Mouse (Mus musculus) kidney, embryonic 16.5 days (tissue): ENCODE results near the gene Syt1. TPM values are rescaled to one million over a fixed set of nuclear protein-coding genes. Genes with fewer than 3 reads are reported as not detected.

Experiments
- ATAC-seq: fragments of 200-750 bp; cut with Nextera tagmentation; 2 replicates; pipeline ENCODE4 v1.8.0; 2017; ENCODE audit warnings: moderate TSS enrichment; ENCODE audit not compliant: low FRiP score, low TSS enrichment
- H3K27ac ChIP-seq: fragments of 300-500 bp; sonication (generic); 2 replicates; pipeline ENCODE4 v1.5.1; 2014; ENCODE audit warnings: low read length
- H3K27me3 ChIP-seq: fragments of 300-500 bp; sonication (generic); 2 replicates; pipeline ENCODE4 v1.6.1; 2014; ENCODE audit warnings: low read length, control low read depth, mixed read lengths; ENCODE audit not compliant: insufficient read depth
- H3K36me3 ChIP-seq: fragments of 300-500 bp; sonication (generic); 2 replicates; pipeline ENCODE4 v1.6.1; 2014; ENCODE audit warnings: low read length, control low read depth, mixed read lengths; ENCODE audit not compliant: insufficient read depth
- H3K4me1 ChIP-seq: fragments of 300-500 bp; sonication (generic); 2 replicates; pipeline ENCODE4 v1.6.1; 2014; ENCODE audit warnings: low read length, control low read depth, mixed read lengths; ENCODE audit not compliant: insufficient read depth
- H3K4me2 ChIP-seq: fragments of 300-500 bp; sonication (generic); replicated peaks from 2 replicates; pipeline ENCODE4 v1.6.1; 2014; ENCODE audit warnings: low read depth, low read length
- H3K4me3 ChIP-seq: fragments of 300-500 bp; sonication (generic); 2 replicates; pipeline ENCODE4 v1.5.1; 2014; ENCODE audit warnings: mild to moderate bottlenecking, low read length
- H3K9ac ChIP-seq: fragments of 300-500 bp; sonication (generic); replicated peaks from 2 replicates; pipeline ENCODE4 v1.6.1; 2014; ENCODE audit warnings: low read length
- H3K9me3 ChIP-seq: fragments of 300-500 bp; sonication (generic); 2 replicates; pipeline ENCODE4 v1.6.1; 2016; ENCODE audit warnings: low read length, control low read depth
- WGBS: fragments of 180-500 bp; shearing (Covaris S2); extraction: QIAGEN DNeasy Blood & Tissue Kit; methylation state at CpG from one replicate; pipeline ENCODE4 v1.1.7; 2014; 5-methylcytosine and 5-hydroxymethylcytosine counted together
- polyA plus RNA-seq: library from polyadenylated mRNA; unstranded; fragments of >200 nt; fragmentation: Nextera tagmentation; extraction: Ambion mirVana; gene quantifications from 2 replicates; pipeline ENCODE4 v1.2.1, GENCODE M21; 2015

Gene Syt1
- polyA plus RNA-seq, 1 experiment from 2014 or later, result 1.2 TPM

DNA sequence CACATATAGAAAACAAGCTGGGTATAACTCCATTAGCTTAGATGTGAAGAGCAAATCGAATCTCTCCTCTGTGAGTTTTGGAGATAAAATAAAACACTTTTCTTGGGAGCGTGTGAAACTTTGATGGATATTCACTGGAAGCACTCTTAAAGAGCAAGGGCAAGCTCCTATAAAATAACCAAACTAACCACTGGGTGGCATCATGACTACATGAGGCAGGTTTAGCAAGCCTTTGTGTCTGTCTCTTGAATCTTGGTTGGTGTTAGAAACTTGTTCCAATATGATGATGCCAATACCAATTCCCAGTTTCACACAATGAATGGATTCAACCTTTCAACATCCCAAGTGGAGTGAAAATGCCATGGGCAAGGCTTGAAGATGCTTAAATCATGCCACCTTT lies 276.8 kb downstream of the Syt1 start:
- no peak overlapping the region for H3K9ac ChIP-seq
- H3K27me3 ChIP-seq, result no peaks in the 10 kb centered on the region
- no peak overlapping the region for H3K4me2 ChIP-seq
- H3K4me1 ChIP-seq, result no peaks in the 10 kb centered on the region
- H3K27ac ChIP-seq, result no peak overlapping the region
- H3K9me3 ChIP-seq, result no peaks in the 10 kb centered on the region
- no peak overlapping the region for H3K4me3 ChIP-seq
- no peaks in the 10 kb centered on the region for H3K36me3 ChIP-seq
- WGBS, result 56% methylated on average over 2 of the region's 2 CpGs
- ATAC-seq, result no peak

DNA sequence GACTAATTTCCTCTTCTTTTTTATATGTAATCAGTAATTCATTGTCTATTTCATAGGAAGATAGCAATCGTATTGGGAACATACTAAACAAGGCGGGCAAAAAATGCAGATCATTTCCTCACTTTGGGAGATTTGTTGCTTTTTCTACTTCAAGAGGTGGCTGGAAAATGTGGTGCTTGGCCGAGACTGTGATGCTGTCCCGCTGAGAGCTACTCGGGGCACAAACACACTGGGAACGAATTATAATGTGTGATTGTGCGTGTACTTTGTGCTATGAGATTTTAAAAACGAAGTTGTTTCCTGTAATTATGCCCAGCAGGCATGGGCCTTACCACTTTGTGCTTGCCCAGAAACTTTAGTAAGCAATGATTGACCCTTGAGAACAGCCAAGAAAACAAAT lies 281.8 kb downstream of the Syt1 start:
- Histone ChIP-seq H3K27me3 (no peaks in the 10 kb centered on the region), H3K27ac (no peak overlapping the region), H3K4me1 (no peaks in the 10 kb centered on the region), H3K9me3 (no peaks in the 10 kb centered on the region), H3K9ac (no peak overlapping the region), H3K4me3 (no peak overlapping the region), H3K36me3 (no peaks in the 10 kb centered on the region), H3K4me2 (no peak overlapping the region)
- WGBS, result 77% methylated on average over 8 of the region's 8 CpGs
- no peak for ATAC-seq

DNA sequence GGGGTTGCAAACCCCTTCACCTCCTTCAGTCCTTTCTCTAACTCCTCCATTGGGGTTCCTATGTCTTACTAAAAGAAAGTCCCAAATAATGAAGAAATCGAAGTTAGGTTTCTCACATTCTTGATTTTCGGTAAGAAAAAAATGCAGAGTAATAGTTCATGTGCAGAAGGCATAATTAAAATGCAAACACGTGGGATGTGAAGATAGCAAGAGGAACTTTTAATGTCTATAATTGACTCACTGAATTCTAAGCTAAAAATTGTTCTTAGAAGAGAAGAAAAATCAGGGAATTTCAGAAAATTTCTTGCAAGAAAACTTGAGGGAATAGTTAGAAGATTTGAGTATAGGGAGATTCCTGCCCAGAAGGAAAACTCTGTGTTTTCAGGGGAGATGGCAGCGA lies 284.4 kb downstream of the Syt1 start:
- Histone ChIP-seq H3K4me1 (no peaks in the 10 kb centered on the region), H3K4me2 (no peak overlapping the region), H3K4me3 (no peak overlapping the region), H3K27ac (no peak overlapping the region), H3K9ac (no peak overlapping the region), H3K36me3 (no peaks in the 10 kb centered on the region), H3K27me3 (no peaks in the 10 kb centered on the region), H3K9me3 (no peaks in the 10 kb centered on the region)
- WGBS, result 85% methylated on average over 4 of the region's 4 CpGs
- ATAC-seq, result no peak

DNA sequence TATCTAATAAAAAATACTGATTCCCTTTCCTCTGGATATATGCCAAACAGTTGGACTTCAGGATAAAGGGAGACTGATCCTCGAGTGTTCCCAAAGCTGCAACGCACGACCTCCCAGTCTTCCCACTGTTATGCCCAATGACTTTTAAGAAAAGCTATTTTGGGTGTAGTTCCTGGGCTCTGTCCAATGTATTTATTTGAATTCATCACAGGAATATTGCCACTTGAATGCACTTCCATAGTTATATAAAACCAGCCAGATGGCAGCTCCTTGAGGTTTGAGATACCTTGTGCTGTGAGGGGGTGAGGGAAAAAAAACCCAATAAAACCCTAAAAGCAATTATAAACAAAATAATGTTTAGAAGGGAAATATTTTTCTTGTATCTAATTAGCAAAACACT lies 285.9 kb downstream of the Syt1 start:
- Histone ChIP-seq H3K36me3 (no peaks in the 10 kb centered on the region), H3K4me1 (no peaks in the 10 kb centered on the region), H3K4me2 (no peak overlapping the region), H3K4me3 (no peak overlapping the region), H3K9ac (no peak overlapping the region), H3K27me3 (no peaks in the 10 kb centered on the region), H3K9me3 (no peaks in the 10 kb centered on the region), H3K27ac (no peak overlapping the region)
- no peak for ATAC-seq
- 91% methylated on average over 3 of the region's 3 CpGs for WGBS

DNA sequence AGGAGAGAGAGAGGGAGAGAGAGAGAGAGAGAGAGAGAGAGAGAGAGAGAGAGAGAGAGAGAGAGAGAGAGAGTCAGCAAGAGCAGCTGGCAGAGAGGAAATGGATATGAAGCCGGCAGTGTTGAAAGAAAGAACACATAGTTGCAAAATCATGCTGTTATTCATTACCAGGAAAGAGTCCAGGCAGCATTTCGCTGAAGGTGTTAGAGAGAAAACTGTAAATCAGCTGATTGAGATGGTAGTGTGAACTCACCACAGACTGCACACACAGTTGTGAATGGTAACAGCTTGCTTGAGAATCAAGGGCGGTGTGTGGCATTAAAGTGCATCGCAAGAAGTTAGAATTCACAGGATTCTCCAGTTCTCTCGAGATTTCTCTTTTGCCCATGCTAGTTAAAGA lies 300.3 kb downstream of the Syt1 start:
- no peaks in the 10 kb centered on the region for H3K27me3 ChIP-seq
- H3K4me3 ChIP-seq, result no peak overlapping the region
- no peak overlapping the region for H3K27ac ChIP-seq
- H3K9ac ChIP-seq, result no peak overlapping the region
- ATAC-seq, result no peak
- no peak overlapping the region for H3K4me2 ChIP-seq
- no peaks in the 10 kb centered on the region for H3K4me1 ChIP-seq
- WGBS, result 63% methylated on average over 5 of the region's 5 CpGs
- H3K36me3 ChIP-seq, result no peaks in the 10 kb centered on the region
- H3K9me3 ChIP-seq, result no peaks in the 10 kb centered on the region

DNA sequence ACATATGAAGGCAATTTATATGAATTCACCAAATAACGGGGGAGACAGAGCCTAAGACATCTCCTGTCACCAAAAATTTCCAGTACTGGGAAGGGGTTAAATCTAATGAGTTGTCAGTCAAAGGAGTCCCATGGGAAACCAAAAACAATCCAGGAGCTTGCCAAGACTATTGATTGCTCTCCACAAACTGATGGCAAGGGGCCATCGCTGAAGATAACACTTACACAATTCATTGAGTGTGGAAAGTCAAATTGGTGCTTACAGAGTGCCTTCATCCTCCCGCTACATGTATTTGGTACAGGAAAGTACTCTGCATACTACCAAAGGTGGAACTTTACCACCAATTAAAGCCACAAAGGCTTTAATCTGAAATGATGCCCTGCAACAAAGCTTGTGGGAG lies 305.1 kb downstream of the Syt1 start:
- Histone ChIP-seq H3K27me3 (no peaks in the 10 kb centered on the region), H3K36me3 (no peaks in the 10 kb centered on the region), H3K27ac (no peak overlapping the region), H3K9me3 (no peaks in the 10 kb centered on the region), H3K4me3 (no peak overlapping the region), H3K4me2 (no peak overlapping the region), H3K4me1 (no peaks in the 10 kb centered on the region), H3K9ac (no peak overlapping the region)
- WGBS, result 93% methylated on average over 3 of the region's 3 CpGs
- ATAC-seq, result no peak

DNA sequence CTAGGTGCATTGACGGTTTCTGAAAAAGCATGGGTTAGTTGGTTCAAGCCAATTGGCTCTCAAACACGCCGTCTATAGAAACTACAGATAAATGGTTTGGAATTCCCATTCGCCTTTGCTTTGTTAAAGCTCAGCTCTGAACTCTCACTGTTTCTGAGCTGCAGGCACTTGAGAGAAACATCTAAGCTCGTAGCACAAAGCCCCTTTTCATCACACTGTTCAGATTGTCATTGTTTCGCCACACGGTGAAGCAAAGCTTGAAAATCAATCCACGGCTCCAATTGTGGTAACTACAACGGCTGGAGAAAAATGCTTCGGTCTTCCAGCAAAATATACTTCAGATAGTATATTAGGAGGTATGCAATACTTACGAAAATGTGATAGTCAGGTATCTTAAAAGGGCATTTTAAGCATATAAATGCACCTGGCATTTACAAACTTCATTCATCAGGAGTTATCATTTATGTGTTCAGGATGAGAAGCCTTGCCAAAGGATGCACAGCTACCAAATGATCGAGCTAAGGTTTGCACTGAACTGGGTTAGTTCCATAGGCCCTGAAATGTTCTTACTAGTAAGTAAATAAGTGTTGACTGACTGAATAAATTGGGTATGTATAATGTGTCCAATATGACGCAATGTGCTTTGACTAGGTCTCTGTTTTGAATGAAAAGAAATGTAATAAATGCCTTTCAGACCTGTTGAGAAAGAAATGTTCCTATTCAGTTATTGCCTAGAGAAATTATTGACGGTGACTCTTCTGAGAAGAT lies 309.2 kb downstream of the Syt1 start:
- Histone ChIP-seq H3K9ac (no peak overlapping the region), H3K4me2 (no peak overlapping the region), H3K36me3 (no peaks in the 10 kb centered on the region), H3K4me3 (no peak overlapping the region), H3K27ac (no peak overlapping the region), H3K9me3 (no peaks in the 10 kb centered on the region), H3K4me1 (no peaks in the 10 kb centered on the region), H3K27me3 (no peaks in the 10 kb centered on the region)
- ATAC-seq, result no peak
- WGBS, result 89% methylated on average over 14 of the region's 14 CpGs

DNA sequence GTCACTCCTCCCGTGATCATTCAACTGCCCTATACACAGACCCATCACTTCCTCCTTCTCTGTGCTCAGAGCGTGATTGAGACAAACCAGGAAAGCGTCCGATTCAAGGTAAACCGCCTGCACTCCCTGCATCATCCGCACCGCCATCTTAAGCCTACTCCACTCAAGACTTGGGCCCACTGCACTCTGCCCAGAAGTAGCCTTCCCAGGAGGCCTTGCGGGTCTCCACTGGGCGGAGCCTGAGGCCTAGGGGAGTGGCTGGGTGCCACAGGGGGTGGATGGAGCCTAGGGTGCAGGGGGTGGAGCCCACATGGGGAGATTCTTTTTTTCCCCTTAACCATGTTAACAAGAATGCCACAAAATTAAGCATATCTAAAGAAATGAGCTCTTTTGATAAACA lies 310.8 kb downstream of the Syt1 start, which contains the start of gene Gm5136:
Gm5136 (minus strand) TSS at position 215 of the 400 bp plus-strand sequence.
- Histone ChIP-seq H3K27ac (no peak within 1 kb of the TSS), H3K4me3 (no peak within 1 kb of the TSS), H3K9ac (no peak within 1 kb of the TSS), H3K4me1 (no peaks in the 10 kb centered on the region), H3K9me3 (no peaks in the 10 kb centered on the region), H3K27me3 (no peaks in the 10 kb centered on the region), H3K4me2 (no peak within 1 kb of the TSS), H3K36me3 (no peaks in the 10 kb centered on the region)
- ATAC-seq, result no peak
- WGBS, result 94% methylated on average over 9 of the region's 9 CpGs

DNA sequence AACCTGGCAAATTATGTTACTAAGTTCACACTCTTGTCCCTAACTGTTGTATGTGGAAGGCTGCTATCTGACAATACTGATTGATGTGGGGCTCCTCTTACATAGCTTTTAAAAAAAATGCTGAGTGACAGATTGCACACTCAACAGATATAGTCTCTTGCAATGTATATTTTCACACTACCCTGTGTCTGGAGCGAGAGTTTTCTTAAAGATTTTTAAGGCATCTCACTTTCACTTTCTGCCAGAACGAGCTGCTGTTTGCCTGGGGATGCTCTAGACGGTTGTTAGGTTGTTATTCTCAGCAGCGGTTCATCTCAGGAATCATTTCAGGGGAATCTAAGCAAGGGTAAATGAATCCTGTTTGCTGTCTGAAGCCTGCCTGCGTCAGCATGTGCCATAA lies 313.7 kb downstream of the Syt1 start:
- no peak overlapping the region for H3K9ac ChIP-seq
- H3K4me1 ChIP-seq, result no peaks in the 10 kb centered on the region
- WGBS, result 56% methylated on average over 5 of the region's 5 CpGs
- no peaks in the 10 kb centered on the region for H3K9me3 ChIP-seq
- H3K27ac ChIP-seq, result no peak overlapping the region
- no peak overlapping the region for H3K4me2 ChIP-seq
- no peak for ATAC-seq
- H3K4me3 ChIP-seq, result no peak overlapping the region
- no peaks in the 10 kb centered on the region for H3K27me3 ChIP-seq
- H3K36me3 ChIP-seq, result no peaks in the 10 kb centered on the region

DNA sequence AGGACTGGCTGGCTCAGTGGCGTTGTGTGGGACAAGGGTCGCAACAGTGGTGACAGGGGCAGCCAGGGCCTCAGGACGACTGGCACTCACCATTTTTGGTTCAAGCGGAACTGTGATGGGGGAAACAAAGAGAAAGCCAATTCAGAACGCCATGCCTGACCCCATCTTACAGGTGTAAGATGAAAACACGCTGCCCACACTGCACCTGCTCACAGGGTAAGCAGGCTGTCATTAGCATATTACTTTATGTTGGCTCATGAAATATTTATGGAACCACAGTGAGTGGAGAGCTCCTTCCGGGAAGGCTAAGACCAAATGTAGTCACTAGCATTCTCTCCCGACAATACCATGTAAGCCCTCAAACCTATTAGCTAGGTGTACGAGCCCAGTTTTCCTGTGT lies 319.8 kb downstream of the Syt1 start:
- H3K9me3 ChIP-seq, result no peaks in the 10 kb centered on the region
- H3K4me3 ChIP-seq, result no peak overlapping the region
- H3K27ac ChIP-seq, result no peak overlapping the region
- H3K4me2 ChIP-seq, result no peak overlapping the region
- no peaks in the 10 kb centered on the region for H3K27me3 ChIP-seq
- 71% methylated on average over 9 of the region's 9 CpGs for WGBS
- no peak for ATAC-seq
- H3K9ac ChIP-seq, result no peak overlapping the region
- no peaks in the 10 kb centered on the region for H3K4me1 ChIP-seq
- no peaks in the 10 kb centered on the region for H3K36me3 ChIP-seq
